Mouse (Mus musculus) left cerebral cortex, adult 9 months (tissue): ENCODE measurements around the gene Lypd3.
"Not testable (repeated sequence)": the region's sequence is repeated elsewhere in the genome, so short reads cannot be mapped to it uniquely, and the experiment has no call there.

ENCODE experiments used
- DNase-seq, 2 experiments: peaks; one replicate each; pipeline ENCODE4 v3.0.0; 2022; ENCODE audit warnings: low spot score in 2 of 2

Lypd3 gene

DNA sequence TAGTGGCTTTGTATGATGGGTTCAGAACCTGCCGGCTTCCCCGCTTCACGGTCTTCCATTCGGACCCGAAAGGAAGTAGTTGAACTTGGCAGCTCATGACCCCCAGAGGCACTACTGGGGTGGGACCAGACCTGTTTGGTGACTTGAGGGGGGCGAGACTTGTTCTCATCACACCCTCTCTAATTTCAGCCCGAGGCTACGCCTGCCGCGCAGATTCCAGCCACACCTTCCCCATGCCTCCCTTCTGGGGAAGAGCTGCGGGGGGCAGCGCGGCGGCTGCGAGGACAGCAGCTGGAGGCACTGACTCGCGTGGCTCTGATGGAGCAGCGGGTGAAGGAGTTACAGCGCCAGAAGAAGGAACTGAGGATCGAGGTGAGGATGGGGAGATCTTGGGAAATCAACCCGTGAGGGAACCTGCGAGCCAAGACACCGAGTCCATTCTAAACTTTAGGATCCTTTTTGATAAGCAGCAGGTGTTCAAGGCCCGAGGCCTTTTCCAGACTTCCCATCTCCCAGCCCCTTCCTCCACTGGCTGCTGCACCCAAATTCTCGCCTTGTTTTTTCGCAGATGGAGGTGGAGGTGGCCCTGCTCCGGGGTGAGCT is 23.9 kb upstream of the Lypd3 start:
- DNase-seq: no peak

DNA sequence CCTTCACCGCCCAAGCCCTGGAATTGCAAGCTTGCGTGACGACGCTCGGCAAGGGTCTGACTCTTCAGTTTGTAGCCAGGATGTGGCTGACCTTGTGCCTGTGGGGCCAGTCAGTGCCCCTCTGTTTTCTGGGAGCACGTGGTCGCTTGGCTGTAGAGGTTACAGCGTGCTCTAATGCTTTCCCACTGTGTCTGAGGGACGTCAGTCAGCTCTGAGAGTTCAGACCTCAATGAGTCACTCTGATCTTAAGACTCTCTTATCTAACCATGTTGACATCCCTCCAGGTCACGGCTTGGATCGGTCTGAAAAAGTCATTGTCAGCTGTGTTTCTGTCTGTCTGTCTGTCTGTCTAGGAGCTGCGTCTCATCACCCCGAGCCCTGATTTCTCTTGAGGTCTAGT is 21.5 kb upstream of the Lypd3 start:
- no peak for DNase-seq

DNA sequence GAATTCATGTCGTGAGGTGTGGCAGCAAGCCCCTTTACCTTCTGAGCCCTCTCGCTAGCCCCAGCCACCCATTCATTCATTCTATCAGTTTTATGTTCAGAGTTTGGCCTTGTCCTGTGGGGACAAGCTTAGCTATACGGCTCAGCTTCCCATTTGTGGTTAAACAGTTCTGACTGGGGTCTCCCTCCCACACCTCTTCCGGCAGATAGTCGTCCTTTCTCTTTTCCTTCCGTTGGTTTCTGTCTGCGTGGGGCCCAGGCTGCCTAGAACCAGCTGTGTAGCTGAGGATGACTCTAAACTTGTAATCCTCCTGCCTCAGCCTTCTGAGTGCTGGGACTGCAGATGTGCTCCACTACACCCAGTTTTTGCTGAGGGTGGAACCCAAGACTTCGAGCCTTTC is 18.6 kb upstream of the Lypd3 start:
- no peak for DNase-seq

DNA sequence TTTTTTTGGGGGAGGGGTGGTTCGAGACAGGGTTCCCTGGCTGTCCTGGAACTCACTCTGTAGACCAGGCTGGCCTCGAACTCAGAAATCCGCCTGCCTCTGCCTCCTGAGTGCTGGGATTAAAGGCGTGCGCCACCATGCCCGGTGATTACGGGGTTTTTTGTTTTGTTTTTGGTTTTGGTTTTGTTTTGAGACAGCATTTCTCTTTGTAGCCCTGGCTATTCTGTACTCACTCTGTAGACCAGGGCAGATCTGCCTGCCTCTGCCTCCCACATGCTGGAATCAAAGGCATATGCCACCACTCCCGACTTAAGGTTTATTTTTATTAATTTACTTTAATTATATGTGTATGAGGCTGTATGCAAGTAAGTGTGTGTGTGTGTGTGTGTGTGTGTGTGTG is 18.0 kb upstream of the Lypd3 start:
- not testable (repeated sequence) for DNase-seq

DNA sequence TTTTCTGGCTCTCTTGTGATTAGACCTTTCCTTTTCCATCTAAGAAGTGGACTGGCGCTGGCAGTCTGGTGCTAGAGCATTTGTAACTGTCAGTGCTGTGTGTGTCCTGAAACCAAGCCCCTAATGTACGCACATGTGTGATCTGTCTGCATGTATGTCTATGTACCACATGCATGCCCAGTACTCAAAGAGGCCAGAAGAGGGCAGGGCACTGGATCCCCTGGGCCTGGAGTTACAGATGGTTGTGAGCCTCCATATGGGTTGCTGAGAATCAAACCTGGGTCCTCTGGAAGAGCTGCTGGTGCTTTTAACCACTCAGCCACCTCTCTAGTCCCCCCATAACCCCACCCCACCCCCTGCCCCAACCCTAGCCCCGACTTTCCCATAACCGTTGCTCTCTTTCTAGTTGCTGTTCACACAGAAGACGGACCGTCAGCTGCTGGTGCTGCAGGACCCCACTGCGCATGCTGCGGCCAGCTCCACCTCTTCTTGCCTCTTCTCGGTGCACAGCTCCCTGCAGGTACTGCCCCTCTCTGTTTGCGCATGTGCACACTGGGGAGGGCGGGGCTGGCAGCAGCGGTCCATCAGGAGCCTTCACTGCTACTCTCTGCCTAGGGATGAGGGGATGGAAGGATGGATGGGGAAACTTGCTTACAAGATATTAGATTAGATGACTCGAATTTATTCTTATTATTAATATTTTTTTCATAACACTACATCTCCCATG is 16.5 kb upstream of the Lypd3 start:
- DNase-seq: no peak

DNA sequence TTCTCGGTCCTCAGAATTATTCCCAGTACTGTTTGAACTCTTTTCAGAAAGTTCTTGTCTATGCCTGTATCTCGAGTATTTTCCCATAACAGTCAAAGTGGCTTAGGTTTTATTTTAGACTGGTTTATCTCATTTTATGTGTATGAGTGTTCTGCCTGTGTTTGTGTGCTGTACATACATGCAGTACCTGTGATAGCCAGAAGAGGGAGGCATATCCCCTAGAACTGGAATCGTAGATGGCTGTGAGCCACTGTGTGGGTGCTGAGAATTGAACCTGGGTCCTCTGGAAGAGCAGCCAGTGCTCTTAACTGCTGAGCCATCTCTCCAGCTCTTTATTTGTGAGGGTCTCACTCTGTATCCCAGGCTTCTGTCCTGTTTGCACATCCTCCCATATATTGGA is 15.2 kb upstream of the Lypd3 start:
- DNase-seq: no peak

DNA sequence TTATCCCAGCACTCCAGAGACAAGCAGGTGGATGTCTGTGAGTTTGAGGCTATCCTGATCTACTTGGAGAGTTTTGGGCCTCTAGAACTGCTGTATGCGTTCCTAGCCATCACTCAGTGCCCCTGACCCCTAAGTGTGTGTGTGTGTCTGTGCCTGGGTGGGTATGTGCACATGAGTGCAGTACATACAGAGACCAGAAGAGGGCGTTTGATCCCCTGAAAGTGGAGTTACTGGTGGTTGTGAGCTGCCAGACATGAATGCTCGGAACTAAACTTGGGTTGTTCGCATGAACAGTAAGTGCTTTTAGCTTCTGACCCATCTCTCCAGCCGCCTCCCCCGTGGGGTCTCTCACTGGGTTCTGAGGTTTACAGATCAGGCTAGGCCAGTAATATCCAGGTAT is 13.4 kb upstream of the Lypd3 start:
- DNase-seq: no peak

DNA sequence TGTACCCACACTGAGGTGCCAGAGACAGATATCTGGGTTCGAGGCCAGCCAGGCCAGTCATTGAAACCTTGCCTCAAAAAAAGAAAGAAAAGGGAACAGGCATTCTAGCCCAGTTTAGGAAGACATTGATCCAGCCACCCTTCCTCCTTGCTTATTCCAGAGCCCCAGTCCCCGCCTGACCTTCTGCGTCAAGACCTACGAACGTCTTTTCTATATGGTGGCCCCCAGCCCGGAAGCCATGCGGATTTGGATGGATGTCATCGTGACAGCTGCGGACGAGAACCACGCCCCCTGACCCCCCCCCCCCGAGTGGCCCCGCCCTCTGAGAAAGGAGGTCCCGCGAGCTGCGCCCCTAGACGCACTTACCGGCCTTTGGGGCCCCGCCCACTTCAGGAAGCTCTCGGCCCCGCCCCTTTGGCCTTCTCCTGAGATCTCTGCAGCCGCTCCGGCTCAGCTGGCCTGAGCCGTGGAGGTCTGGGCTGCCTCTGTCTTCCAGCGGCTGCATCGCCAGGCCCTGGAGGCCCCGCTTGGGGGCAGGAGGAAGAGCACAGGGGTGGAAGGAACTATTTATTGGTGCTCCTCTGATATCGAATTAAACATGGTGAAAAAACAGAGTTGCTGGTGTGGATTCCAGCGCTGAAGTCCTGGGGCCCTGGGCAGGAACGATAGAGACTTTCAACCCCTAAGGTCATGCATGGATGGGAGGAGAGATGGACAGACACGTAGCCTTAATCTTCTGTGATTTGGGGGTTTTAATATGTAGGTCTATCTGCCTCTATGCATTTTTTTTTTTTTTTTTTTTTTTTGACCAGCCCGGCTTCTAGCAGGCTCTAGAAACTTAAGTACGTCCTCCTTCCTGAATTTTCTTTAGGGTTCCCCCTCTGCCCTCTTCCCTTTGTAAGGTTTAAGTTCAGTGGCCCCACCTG is 7.4 kb upstream of the Lypd3 start:
- peak in 1 of 2 experiments; percentile 35 for DNase-seq

DNA sequence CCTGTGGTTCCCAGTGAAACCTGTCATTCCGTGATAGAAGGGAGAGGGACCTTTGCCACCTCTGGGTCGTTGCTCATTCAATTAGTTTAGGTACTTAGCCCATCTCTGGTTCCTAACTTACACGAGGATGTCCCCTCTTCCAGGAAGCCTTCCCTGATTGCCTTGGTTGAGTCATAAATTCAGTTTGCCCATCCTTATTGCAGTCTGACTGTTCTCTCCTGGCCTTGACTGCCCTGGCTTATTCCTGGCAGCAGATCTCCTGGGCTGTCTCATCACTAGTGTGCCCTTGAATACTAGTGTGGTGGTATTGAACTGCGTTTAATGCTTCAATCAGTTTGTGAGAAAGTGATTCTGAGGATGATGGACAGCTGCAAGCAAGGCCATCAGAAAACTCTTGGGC is 6.7 kb upstream of the Lypd3 start:
- no peak for DNase-seq

DNA sequence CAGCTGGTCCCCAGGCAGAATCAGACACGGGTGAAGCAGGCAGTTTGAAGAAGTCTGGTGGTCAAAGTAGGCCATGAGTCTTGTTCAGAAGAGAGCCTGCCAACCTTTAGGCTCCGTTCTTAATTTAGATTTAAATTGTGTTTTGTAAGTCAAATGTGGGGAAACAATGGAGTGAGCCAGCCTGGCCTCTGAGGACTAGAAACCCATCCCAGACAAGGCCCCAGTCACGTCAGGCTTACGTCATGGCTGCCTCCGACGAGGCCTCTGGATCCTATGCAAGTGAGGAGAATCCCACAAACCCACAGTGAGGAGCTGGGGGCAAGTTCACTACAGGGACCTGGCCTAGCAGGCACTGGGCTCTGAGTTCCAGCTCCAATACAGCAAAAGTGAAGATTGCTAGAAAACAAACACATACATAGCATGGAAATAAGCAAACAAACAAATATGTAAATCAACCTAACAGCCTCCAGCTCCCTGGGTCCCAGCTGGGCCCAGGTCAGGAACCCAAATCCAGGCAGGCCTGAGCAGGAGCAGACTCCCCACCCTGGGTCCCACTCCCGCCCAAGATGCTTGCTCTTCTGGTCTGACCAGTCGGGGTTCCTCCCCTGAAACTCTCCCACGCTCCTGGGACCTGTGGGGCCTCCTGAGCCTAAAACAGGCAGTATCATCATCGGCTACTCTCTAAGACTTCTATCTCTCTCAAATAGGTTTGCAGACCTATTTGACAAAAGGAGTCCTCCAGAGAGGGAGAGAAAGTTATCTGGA is 6.1 kb upstream of the Lypd3 start:
- no peak for DNase-seq

DNA sequence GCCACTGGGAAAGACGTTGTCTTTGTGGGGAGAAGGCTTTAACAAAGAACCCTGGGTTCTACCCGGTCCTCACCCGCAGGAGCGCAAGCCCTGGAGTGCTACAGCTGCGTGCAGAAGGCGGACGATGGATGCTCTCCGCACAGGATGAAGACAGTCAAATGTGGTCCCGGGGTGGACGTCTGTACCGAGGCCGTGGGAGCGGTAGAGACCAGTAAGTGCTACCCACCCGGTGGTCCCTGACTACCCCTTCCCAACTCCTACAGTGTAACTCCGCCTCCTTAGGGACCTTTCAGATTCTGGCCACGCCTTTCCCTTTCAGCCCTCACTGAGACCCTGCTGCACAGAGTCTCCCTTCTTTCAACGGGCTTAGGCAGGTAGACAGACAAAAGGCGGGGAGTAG is 696 bp downstream of the Lypd3 start:
- no peak for DNase-seq

DNA sequence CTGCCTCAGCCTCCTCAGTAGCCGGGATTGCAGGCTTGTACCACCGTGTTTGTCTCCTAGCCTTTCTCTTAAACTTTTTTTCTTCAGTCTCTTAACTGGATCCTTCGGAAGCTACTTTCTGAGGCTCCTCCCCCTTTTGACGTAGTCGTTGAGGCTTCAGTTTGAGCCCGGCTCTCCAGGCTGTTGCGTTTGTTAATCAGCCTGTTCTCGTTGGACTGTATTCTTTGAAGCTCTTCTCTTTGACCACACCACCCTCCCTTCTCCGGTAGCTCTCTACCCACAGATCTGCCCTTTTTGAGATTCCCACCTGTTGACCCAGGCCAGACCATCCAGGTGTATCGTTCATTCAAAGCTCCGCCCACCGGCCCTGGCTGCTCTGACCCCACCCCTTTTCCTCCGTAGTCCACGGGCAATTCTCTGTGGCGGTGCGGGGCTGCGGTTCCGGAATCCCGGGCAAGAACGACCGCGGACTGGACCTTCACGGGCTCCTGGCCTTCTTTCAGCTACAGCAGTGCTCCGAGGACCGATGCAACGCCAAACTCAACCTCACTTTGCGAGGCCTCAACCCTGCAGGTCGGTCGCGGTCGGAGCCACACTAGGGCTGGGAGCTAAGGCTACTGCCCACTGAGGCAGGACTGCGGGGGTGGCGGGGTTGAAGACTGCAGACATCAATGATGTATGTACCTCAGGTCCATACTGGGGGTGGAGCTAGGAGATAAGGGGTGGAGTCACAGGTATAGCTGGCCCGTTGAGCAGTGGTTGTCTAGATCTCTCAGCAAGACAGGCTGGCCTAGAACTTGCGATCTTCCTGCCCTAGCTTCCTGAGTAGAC is 1.9 kb downstream of the Lypd3 start:
- DNase-seq: no peak

DNA sequence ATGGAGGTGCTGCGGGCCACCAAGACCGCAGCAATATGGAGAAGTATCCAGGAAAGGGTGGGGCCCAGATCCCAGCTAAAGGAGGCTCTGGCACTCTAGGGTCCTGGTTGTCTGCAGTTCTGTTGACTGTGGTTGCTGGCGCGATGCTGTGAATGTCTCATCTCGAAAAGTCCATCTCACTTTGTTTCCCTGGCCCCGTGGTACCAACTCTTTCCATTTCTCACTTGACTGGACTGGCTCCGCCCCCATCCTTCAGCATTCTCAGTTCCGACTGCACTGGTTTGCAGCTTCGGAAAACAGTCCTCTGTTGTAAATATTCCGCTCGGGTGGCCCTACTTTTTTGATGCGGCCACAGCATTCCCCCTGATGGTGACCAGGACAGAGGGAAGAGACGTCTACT is 4.1 kb downstream of the Lypd3 start:
- no peak for DNase-seq

DNA sequence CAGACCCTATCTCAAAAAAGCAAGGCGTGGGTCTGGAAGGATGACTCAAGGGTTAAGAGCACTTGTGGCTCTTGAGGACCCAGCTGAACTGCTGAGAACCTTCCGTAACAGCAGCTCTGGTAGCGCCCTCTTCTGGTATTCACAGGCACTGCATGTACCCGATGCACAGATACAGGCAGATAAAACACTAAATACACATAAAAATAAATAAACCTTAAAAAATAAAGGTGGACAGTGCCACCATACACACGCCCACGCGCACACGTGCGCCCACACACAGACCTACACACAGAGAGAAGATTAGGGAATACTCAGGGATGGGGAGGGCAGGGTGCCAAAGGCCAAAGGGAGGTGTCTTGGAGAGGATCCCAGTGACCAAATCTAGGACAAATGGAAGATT is 6.1 kb downstream of the Lypd3 start:
- DNase-seq: peak in 1 of 2 experiments; percentile 35

DNA sequence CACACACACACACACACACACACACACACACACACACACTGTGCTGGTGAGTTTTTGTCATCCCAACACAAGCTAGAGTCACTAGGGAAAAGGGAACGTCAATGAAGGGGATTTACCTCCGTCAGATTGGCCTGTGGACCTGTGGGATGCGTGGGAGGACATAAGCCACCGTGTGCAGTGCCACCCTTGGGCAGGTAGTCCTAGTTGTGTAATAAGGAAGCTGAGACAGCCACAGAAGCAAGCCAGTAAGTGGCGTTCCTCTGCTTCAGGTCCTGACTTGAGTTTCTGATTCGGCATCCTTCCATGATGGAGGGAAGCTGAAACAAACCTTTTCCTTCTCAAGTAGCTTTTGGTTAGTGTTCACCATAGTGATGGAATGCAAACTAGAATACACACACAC is 8.1 kb downstream of the Lypd3 start:
- DNase-seq: no peak

DNA sequence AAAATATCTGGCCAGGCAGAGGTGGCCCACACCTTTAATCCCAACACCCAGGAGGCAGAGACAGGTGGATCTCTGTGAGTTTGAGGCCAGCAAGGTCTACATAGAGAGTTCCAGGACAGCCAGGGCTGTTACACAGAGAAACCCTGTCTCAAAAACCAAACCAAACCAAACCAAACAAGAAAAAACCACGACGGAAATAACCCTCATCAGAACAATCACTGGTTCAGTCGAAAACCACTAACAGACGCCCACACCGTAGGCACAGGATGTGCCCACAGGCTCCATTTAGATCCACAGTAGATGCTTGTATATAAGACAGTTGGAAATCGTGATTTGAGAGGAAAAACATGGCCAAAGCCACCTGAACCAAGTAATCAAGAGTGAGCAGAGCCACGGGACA is 8.6 kb downstream of the Lypd3 start:
- no peak for DNase-seq

DNA sequence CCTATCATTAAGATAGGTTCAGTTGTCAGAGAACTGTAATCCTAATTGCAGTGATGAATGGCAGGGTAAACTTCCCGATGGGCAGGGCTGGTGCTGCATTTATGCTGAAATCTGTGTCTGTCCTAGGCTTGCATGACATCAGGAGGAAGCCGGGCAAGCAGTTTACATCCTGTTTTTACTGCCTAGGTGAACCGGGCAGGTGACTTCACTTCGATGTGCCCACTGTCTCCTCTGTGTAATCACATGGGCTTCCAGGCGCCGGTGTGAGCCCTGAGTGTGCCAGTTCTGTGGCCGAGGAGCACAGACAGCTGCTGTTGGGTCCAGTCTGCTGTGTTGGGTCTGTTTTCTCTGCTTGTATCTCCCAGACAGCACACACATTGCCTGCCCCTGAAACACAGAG is 10.1 kb downstream of the Lypd3 start:
- DNase-seq: no peak

DNA sequence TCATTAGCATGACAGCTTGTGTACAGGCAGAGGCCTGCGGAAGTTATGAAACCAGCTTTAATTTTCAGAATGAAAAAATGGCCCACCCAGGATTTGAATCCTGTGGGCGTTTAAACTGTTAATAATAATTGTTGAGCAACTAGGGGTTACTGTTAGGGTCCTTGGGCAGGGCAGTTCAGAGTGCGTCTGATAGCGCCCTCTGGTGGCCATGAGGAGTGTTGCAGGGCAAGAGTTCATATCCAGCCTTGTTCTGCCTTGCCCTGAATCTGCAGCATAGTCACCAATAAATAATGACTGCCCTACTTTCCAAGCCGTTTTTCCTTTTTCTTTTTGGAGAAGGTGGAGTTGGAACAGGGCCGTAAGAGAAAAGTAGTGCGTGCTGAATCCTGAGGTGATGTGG is 17.3 kb downstream of the Lypd3 start:
- peak in 1 of 2 experiments; percentile 47 for DNase-seq

DNA sequence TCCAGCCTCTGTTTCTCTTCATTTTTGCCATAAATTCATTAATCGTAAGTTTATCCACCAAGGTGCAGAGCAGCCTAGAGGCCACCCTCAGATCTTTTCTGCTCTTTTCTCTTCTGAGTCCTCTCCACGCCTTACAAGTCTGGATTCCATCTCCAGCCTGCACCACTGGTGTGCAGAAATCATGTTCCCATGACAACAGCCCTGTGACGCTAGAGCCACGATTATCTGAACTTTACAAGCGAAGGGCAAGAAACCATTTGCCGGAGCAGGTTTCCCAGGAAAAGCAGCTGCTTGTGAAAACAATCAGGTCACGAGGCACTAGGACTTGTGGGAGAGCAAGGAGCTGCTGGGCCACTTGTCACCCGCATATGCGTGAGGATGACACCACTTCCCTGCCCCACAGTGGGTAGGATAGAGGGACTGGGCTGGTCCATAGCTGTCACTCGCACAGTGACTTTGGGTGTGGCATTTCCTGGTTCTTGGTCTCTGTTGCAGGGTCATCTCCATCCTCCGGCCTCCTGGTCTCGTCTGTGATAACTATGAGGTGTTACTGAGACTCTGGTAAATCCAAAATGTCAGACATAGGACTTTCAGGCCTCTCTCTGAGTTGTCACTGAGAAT is 23.5 kb downstream of the Lypd3 start:
- peak in 1 of 2 experiments; percentile 15 for DNase-seq

DNA sequence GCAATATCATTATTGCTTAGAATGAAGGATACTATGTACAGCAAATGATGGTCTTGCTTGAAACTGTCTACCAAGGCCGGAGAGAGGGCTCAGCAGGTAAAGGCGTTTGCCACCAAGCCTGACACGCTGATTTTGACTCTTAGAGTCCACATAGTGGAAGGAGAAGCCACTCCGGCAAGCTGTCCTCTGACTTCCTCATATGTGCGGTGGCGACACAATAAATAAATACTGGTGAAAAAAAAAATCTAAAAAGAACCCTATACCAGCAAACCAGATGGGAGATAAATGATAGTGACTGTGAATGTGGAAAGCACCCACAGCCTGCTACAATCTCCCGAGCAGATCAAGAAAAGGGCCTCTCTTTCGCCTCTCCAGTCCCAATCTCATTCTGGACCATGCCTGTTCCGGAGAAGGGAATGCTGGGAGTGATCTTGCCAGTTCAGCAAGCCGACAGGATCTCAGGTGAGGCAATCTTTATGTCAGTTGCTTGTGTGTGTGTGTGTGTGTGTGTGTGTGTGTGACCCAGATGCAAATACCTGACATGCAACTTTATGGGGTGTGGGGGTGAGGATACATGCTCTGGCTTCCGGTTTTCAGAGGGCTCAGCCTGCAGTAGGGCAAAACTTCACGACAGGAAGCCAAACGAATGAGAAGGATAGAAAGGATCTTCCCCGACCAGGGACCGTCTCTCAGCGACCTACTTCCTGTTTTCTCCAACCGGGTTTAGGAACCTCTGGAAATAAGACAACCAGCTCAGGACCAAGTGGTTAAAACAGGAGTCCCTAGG is 25.0 kb downstream of the Lypd3 start:
- DNase-seq: no peak
